Mouse (Mus musculus) cerebellum, adult 2 months (tissue): Measurements from ENCODE around the gene Larp1b. TPM values are rescaled to one million over a fixed set of nuclear protein-coding genes. Genes with fewer than 3 reads are reported as not detected.
"Not testable (repeated sequence)": the region's sequence is repeated elsewhere in the genome, so short reads cannot be mapped to it uniquely, and the experiment has no call there.

Experiments used
- DNase-seq, 2 experiments: peaks; one replicate each; pipeline ENCODE4 v3.0.0; 2021
- H3K27ac ChIP-seq: fragments of 200-500 bp; 2 replicates; pipeline ENCODE4 v1.5.1; 2012; ENCODE audit warnings: low read length, control low read depth, inconsistent platforms; ENCODE audit not compliant: insufficient read depth
- H3K27me3 ChIP-seq: fragments of 200-500 bp; 2 replicates; pipeline ENCODE4 v1.6.1; 2012; ENCODE audit warnings: inconsistent platforms, mild to moderate bottlenecking, low read length, moderate library complexity; ENCODE audit not compliant: control insufficient read depth, insufficient read depth
- H3K4me1 ChIP-seq: fragments of 200-500 bp; 2 replicates; pipeline ENCODE4 v1.6.1; 2011; ENCODE audit warnings: low read length; ENCODE audit not compliant: control insufficient read depth, insufficient read depth
- H3K4me3 ChIP-seq: fragments of 200-500 bp; replicated peaks from 2 replicates; pipeline ENCODE3; 2011; ENCODE audit warnings: mild to moderate bottlenecking, low read depth, low read length, control low read depth; ENCODE audit not compliant: insufficient read depth
- CTCF ChIP-seq: fragments of 200-500 bp; IDR thresholded peaks from 2 replicates; pipeline ENCODE4 v1.5.1; 2011; ENCODE audit warnings: low read depth, mild to moderate bottlenecking, control low read depth, low read length, moderate library complexity, borderline replicate concordance; ENCODE audit not compliant: insufficient read depth
- POLR2A ChIP-seq: fragments of 200-500 bp; IDR thresholded peaks from 2 replicates; pipeline ENCODE4 v1.6.1; 2011; ENCODE audit warnings: low read length, control low read depth, borderline replicate concordance; ENCODE audit not compliant: insufficient read depth
- WGBS: fragments of 180-500 bp; shearing (Covaris S2); methylation state at CpG from one replicate; pipeline ENCODE4 v1.1.7; 2018; 5-methylcytosine and 5-hydroxymethylcytosine counted together
- polyA plus RNA-seq: library from polyadenylated mRNA; depleted of rRNA; stranded (reverse); fragments of >200 nt; gene quantifications from 2 replicates; pipeline ENCODE4 v1.2.3, GENCODE M21; 2012; rRNA removed

Gene Larp1b
- polyA plus RNA-seq = 20.4 and 21.9 TPM in 2 replicates

GRCm38 (mm10) chr3:40949170-40949902, at the start of gene Larp1b:
TSS of gene Larp1b (plus strand) at chr3:40949828.
- TF ChIP-seq POLR2A (peak; percentile 82), CTCF (no peak)
- 1% methylated on average over 66 of the region's 66 CpGs for WGBS
- H3K27me3 ChIP-seq = no peaks in the 10 kb centered on the region
- peak; percentile 99 to 100 for DNase-seq
- peak within 1 kb of the TSS; percentile 67 for H3K4me3 ChIP-seq
- no peaks in the 10 kb centered on the region; the same call in 1 of the 2 replicates for H3K4me1 ChIP-seq
- H3K27ac ChIP-seq = peak within 1 kb of the TSS; percentile 72

- not testable (repeated sequence) for DNase-seq, H3K27ac ChIP-seq, H3K4me3 ChIP-seq, H3K4me1 ChIP-seq, H3K27me3 ChIP-seq
- WGBS = 98% methylated on average over 8 of the region's 10 CpGs
These were observed 47.2 kb upstream of the Larp1b start, which contains the start of gene 1700034I23Rik for GRCm38 (mm10) chr3:40902443-40902842. TSS of gene 1700034I23Rik (minus strand) at chr3:40902543.

- DNase-seq = no peak
- WGBS = 79% methylated on average over 5 of the region's 5 CpGs
- Histone ChIP-seq H3K4me3 (no peak overlapping the region), H3K27me3 (no peaks in the 10 kb centered on the region), H3K4me1 (no peaks in the 10 kb centered on the region), H3K27ac (no peak overlapping the region)
- TF ChIP-seq POLR2A (no peak), CTCF (no peak)
These were observed 11.4 kb upstream of the Larp1b start for GRCm38 (mm10) chr3:40938189-40938588.

GRCm38 (mm10) chr3:40938592-40938991, 11.0 kb upstream of the Larp1b start:
- DNase-seq = no peak
- Histone ChIP-seq H3K4me3 (no peak overlapping the region), H3K4me1 (no peaks in the 10 kb centered on the region), H3K27ac (no peak overlapping the region), H3K27me3 (no peaks in the 10 kb centered on the region)
- TF ChIP-seq POLR2A (no peak), CTCF (no peak)
- WGBS = 94% methylated on average over 4 of the region's 4 CpGs

- Histone ChIP-seq H3K4me1 (no peaks in the 10 kb centered on the region), H3K27me3 (no peaks in the 10 kb centered on the region), H3K27ac (no peak overlapping the region), H3K4me3 (no peak overlapping the region)
- DNase-seq = no peak
- TF ChIP-seq CTCF = no peak
- no peak for TF ChIP-seq POLR2A
These were observed 10.6 kb upstream of the Larp1b start for GRCm38 (mm10) chr3:40939019-40939418.

- DNase-seq = peak; percentile 71 to 73
These were observed 424 bp downstream of the Larp1b start for GRCm38 (mm10) chr3:40949903-40950600.

GRCm38 (mm10) chr3:40950601-40951201, 1.1 kb downstream of the Larp1b start:
- TF ChIP-seq CTCF = no peak
- no peak for TF ChIP-seq POLR2A
- Histone ChIP-seq H3K27me3 (no peaks in the 10 kb centered on the region), H3K4me3 (peak overlapping the region; percentile 58), H3K27ac (peak overlapping the region; percentile 72; the same call in 1 of the 2 replicates), H3K4me1 (no peaks in the 10 kb centered on the region; the same call in 1 of the 2 replicates)
- DNase-seq = peak; percentile 63 to 66
- WGBS = under 1% methylated on average over 43 of the region's 43 CpGs

More at GRCm38 (mm10) chr3:40949903-40950600, 424 bp downstream of the Larp1b start:
- Histone ChIP-seq H3K4me3 (peak overlapping the region; percentile 58), H3K27ac (peak overlapping the region; percentile 72), H3K4me1 (no peaks in the 10 kb centered on the region; the same call in 1 of the 2 replicates), H3K27me3 (no peaks in the 10 kb centered on the region)
- TF ChIP-seq POLR2A = no peak
- no peak for TF ChIP-seq CTCF
- WGBS = under 1% methylated on average over 101 of the region's 118 CpGs
